Mouse (Mus musculus): ENCODE measurements around the gene Dlgap5.
"Not testable (repeated sequence)": the region's sequence is repeated elsewhere in the genome, so short reads cannot be mapped to it uniquely, and the experiment has no call there.

The Dlgap5 gene

GRCm38 (mm10) chr14:47417775-47418665 lies at the start of gene Dlgap5:
Gene Dlgap5 (minus strand): TSS chr14:47418407.
- DNase-seq (ENCODE audit: low spot score) = peak; percentile 93

- DNase-seq (ENCODE audit: low spot score) = no peak
Measured at GRCm38 (mm10) chr14:47465468-47466175, 47.4 kb upstream of the Dlgap5 start.

GRCm38 (mm10) chr14:47464426-47464825 lies 46.2 kb upstream of the Dlgap5 start:
- no peak for DNase-seq (ENCODE audit: low spot score)

GRCm38 (mm10) chr14:47462877-47463460 lies 44.8 kb upstream of the Dlgap5 start:
- no peak for DNase-seq (ENCODE audit: low spot score)

- DNase-seq (ENCODE audit: low spot score) = no peak
Measured at GRCm38 (mm10) chr14:47462453-47462852, 44.2 kb upstream of the Dlgap5 start.

- DNase-seq (ENCODE audit: low spot score) = no peak
Measured at GRCm38 (mm10) chr14:47461997-47462396, 43.8 kb upstream of the Dlgap5 start.

GRCm38 (mm10) chr14:47459556-47459955 lies 41.3 kb upstream of the Dlgap5 start:
- DNase-seq (ENCODE audit: low spot score) = no peak

- DNase-seq (ENCODE audit: low spot score) = not testable (repeated sequence)
Measured at GRCm38 (mm10) chr14:47450121-47450520, 31.9 kb upstream of the Dlgap5 start, which contains the start of gene Fbxo34. Gene Fbxo34 (plus strand): TSS chr14:47450421.

- DNase-seq (ENCODE audit: low spot score) = no peak
Measured at GRCm38 (mm10) chr14:47445331-47446095, 27.3 kb upstream of the Dlgap5 start.

- no peak for DNase-seq (ENCODE audit: low spot score)
Measured at GRCm38 (mm10) chr14:47444907-47445306, 26.7 kb upstream of the Dlgap5 start.

GRCm38 (mm10) chr14:47438947-47439346 lies 20.7 kb upstream of the Dlgap5 start:
- DNase-seq (ENCODE audit: low spot score) = no peak

GRCm38 (mm10) chr14:47432987-47433386 lies 14.8 kb upstream of the Dlgap5 start:
- DNase-seq (ENCODE audit: low spot score) = no peak

- no peak for DNase-seq (ENCODE audit: low spot score)
Measured at GRCm38 (mm10) chr14:47422466-47422865, 4.3 kb upstream of the Dlgap5 start.

GRCm38 (mm10) chr14:47421606-47422005 lies 3.4 kb upstream of the Dlgap5 start:
- no peak for DNase-seq (ENCODE audit: low spot score)

GRCm38 (mm10) chr14:47419723-47420276 lies 1.6 kb upstream of the Dlgap5 start:
- peak; percentile 56 for DNase-seq (ENCODE audit: low spot score)

GRCm38 (mm10) chr14:47419034-47419625 lies 923 bp upstream of the Dlgap5 start:
- DNase-seq (ENCODE audit: low spot score) = no peak

- DNase-seq (ENCODE audit: low spot score) = no peak
Measured at GRCm38 (mm10) chr14:47418666-47418991, 422 bp upstream of the Dlgap5 start.

- no peak for DNase-seq (ENCODE audit: low spot score)
Measured at GRCm38 (mm10) chr14:47417346-47417745, 861 bp downstream of the Dlgap5 start.

GRCm38 (mm10) chr14:47406000-47406399 lies 12.2 kb downstream of the Dlgap5 start:
- DNase-seq (ENCODE audit: low spot score) = no peak

GRCm38 (mm10) chr14:47402735-47403134 lies 15.5 kb downstream of the Dlgap5 start:
- no peak for DNase-seq (ENCODE audit: low spot score)

GRCm38 (mm10) chr14:47396165-47396652 lies 22.0 kb downstream of the Dlgap5 start:
- DNase-seq (ENCODE audit: low spot score) = no peak

Data from testis, postnatal 14 days (tissue).